Mouse (Mus musculus) limb, embryonic 12.5 days (tissue): Measurements from ENCODE around the gene Cd209a. TPM values are rescaled to one million over a fixed set of nuclear protein-coding genes. Genes with fewer than 3 reads are reported as not detected.

Experiments
- ATAC-seq: fragments of 200-750 bp; cut with Nextera tagmentation; 2 replicates; pipeline ENCODE4 v1.8.0; 2017; ENCODE audit warnings: low read depth, moderate TSS enrichment; ENCODE audit not compliant: insufficient number of reproducible peaks, insufficient read depth, low FRiP score, low TSS enrichment
- H3K27ac ChIP-seq: fragments of 300-500 bp; sonication (generic); 2 replicates; pipeline ENCODE4 v1.5.1; 2016; ENCODE audit warnings: mild to moderate bottlenecking, moderate library complexity
- H3K27me3 ChIP-seq: fragments of 300-500 bp; sonication (generic); 2 replicates; pipeline ENCODE4 v1.6.1; 2016; ENCODE audit warnings: mild to moderate bottlenecking, moderate library complexity
- H3K36me3 ChIP-seq: fragments of 300-500 bp; sonication (generic); 2 replicates; pipeline ENCODE4 v1.6.1; 2016; ENCODE audit warnings: mild to moderate bottlenecking, moderate library complexity
- H3K4me1 ChIP-seq: fragments of 300-500 bp; sonication (generic); replicated peaks from 2 replicates; pipeline ENCODE4 v1.6.1; 2016
- H3K4me2 ChIP-seq: fragments of 300-500 bp; sonication (generic); 2 replicates; pipeline ENCODE4 v1.6.1; 2016; ENCODE audit warnings: mild to moderate bottlenecking, moderate library complexity
- H3K4me3 ChIP-seq: fragments of 300-500 bp; sonication (generic); replicated peaks from 2 replicates; pipeline ENCODE4 v1.5.1; 2016; ENCODE audit warnings: mild to moderate bottlenecking
- H3K9ac ChIP-seq: fragments of 300-500 bp; sonication (generic); replicated peaks from 2 replicates; pipeline ENCODE4 v1.6.1; 2016; ENCODE audit warnings: mild to moderate bottlenecking, moderate library complexity
- H3K9me3 ChIP-seq: fragments of 300-500 bp; sonication (generic); 2 replicates; pipeline ENCODE4 v1.6.1; 2016; ENCODE audit warnings: mild to moderate bottlenecking, moderate library complexity
- WGBS: fragments of 180-500 bp; shearing (Covaris S2); methylation state at CpG from one replicate; pipeline ENCODE4 v1.1.7; 2016; 5-methylcytosine and 5-hydroxymethylcytosine counted together
- microRNA-seq: library from miRNA; unstranded; fragments of <30 nt; microRNA quantifications from one replicate; pipeline ENCODE4, GENCODE M21; 2017
- polyA plus RNA-seq: library from polyadenylated mRNA; unstranded; fragments of >200 nt; fragmentation: Nextera tagmentation; extraction: Ambion mirVana; gene quantifications from 2 replicates; pipeline ENCODE4 v1.2.1, GENCODE M21; 2016

Cd209a gene
- polyA plus RNA-seq, 1 experiment from 2014 or later: not detected

- Histone ChIP-seq H3K9ac (no peak overlapping the region), H3K4me2 (no peak overlapping the region), H3K4me1 (no peaks in the 10 kb centered on the region), H3K27me3 (no peaks in the 10 kb centered on the region), H3K36me3 (no peaks in the 10 kb centered on the region), H3K4me3 (no peak overlapping the region), H3K27ac (no peak overlapping the region), H3K9me3 (no peaks in the 10 kb centered on the region)
- 67% methylated on average over 7 of the region's 7 CpGs for WGBS
- no peak for ATAC-seq
Observed at GRCm38 (mm10) chr8:3707611-3708010, 41.2 kb downstream of the Cd209a start.

- H3K27ac ChIP-seq: no peak overlapping the region
- H3K4me3 ChIP-seq: no peak overlapping the region
- H3K36me3 ChIP-seq: no peaks in the 10 kb centered on the region
- no peak for ATAC-seq
- H3K4me1 ChIP-seq: no peaks in the 10 kb centered on the region
- no peak overlapping the region for H3K4me2 ChIP-seq
- no peaks in the 10 kb centered on the region for H3K27me3 ChIP-seq
- no peaks in the 10 kb centered on the region for H3K9me3 ChIP-seq
- H3K9ac ChIP-seq: no peak overlapping the region
- WGBS: 71% methylated on average over 4 of the region's 4 CpGs
Observed at GRCm38 (mm10) chr8:3705711-3706110, 43.1 kb downstream of the Cd209a start.

DNA sequence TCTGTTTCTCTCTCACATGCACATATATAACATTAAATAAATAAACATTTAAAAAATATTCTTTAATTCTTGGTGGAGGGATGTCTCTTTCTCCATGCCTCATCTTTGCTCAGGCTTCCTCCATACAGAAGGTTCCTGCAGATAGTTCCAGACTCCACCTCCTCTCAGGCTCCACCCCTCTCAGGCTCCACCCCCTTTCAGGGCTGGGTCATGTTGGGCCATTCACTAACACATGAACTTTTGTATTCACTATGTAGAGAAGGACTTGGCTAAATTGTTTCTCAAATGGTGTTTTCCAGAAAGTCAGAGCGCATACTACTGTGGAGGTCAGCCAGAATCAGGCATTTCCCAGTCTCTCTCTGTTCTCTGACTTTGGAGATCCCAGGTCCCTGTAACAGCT lies 47.3 kb downstream of the Cd209a start:
- ATAC-seq: no peak
- no peaks in the 10 kb centered on the region for H3K27me3 ChIP-seq
- no peaks in the 10 kb centered on the region for H3K36me3 ChIP-seq
- no peak overlapping the region for H3K27ac ChIP-seq
- WGBS: 100% methylated on average over 1 of the region's 1 CpGs
- H3K9ac ChIP-seq: no peak overlapping the region
- no peak overlapping the region for H3K4me2 ChIP-seq
- H3K4me3 ChIP-seq: no peak overlapping the region
- no peaks in the 10 kb centered on the region for H3K9me3 ChIP-seq
- no peaks in the 10 kb centered on the region for H3K4me1 ChIP-seq

DNA sequence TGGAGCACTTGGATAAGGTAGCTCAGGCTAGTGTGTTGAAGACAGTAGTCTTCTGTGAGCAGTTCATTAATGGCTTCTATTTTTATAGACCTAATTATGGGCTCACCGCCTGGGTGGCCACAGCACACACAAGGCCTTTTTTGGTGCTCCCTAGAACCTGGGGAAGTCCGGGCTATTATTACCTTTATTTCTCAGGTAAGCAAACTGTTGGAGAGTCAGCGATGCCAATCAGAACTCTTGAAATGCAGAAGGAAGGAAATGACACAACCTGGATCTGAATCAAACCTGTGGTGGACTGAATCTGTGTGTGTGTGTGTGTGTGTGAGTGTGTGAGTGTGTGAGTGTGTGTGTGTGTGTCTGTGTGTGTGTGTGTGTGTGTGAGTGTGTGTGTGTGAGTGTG lies 54.7 kb downstream of the Cd209a start, which contains the start of gene Fcer2a:
Gene Fcer2a (minus strand): TSS at position 55 of the 400 bp plus-strand sequence.
- no peak for ATAC-seq
- no peaks in the 10 kb centered on the region for H3K9me3 ChIP-seq
- 77% methylated on average over 3 of the region's 3 CpGs for WGBS

More for the DNA sequence above, 54.7 kb downstream of the Cd209a start, which contains the start of gene Fcer2a:
- Histone ChIP-seq H3K4me2 (no peak within 1 kb of the TSS), H3K27ac (no peak within 1 kb of the TSS), H3K27me3 (no peaks in the 10 kb centered on the region), H3K36me3 (no peaks in the 10 kb centered on the region), H3K4me1 (no peaks in the 10 kb centered on the region), H3K4me3 (no peak within 1 kb of the TSS), H3K9ac (no peak within 1 kb of the TSS)

Small RNA genes within 50 kb of the gene (microRNA-seq; reads per million reads assigned to microRNA genes)
- not detected for gene Gm24934

Other genes with a start within 250 kb of the Cd209a start
- gene Mcoln1, start 248.5 kb downstream of the Cd209a start, polyA plus RNA-seq: 52.9 and 59.4 TPM in 2 replicates
- 22.9 and 29.5 TPM in 2 replicates for gene Pnpla6, start 233.6 kb downstream of the Cd209a start, polyA plus RNA-seq
- gene C330021F23Rik, start 181.0 kb downstream of the Cd209a start, polyA plus RNA-seq: 0.69 and 0.74 TPM in 2 replicates
- gene Camsap3, start 161.7 kb downstream of the Cd209a start, polyA plus RNA-seq: 7.0 and 8.5 TPM in 2 replicates
- 67.7 and 68.9 TPM in 2 replicates for gene Xab2, start 127.7 kb downstream of the Cd209a start, polyA plus RNA-seq
- 115 and 133 TPM in 2 replicates for gene Pet100, start 127.4 kb downstream of the Cd209a start, polyA plus RNA-seq
- 0.31 and 0.61 TPM in 2 replicates for gene Pcp2, start 123.4 kb downstream of the Cd209a start, polyA plus RNA-seq
- 27.8 and 32.4 TPM in 2 replicates for gene Stxbp2, start 118.0 kb downstream of the Cd209a start, polyA plus RNA-seq
- gene Retn, start 93.2 kb downstream of the Cd209a start, polyA plus RNA-seq: not detected in 2 replicates
- not detected in 2 replicates for gene Mcemp1, start 83.2 kb downstream of the Cd209a start, polyA plus RNA-seq
- 13.9 and 14.0 TPM in 2 replicates for gene Fcor, start 76.6 kb downstream of the Cd209a start, polyA plus RNA-seq
- gene Trappc5, start 72.7 kb downstream of the Cd209a start, polyA plus RNA-seq: 37.6 and 38.2 TPM in 2 replicates
- gene Fcer2a, start 54.8 kb downstream of the Cd209a start, polyA plus RNA-seq: 0.37 TPM in 1 of 2 replicates, not detected in the other
- gene Clec4g, start 28.3 kb downstream of the Cd209a start, polyA plus RNA-seq: not detected in 2 replicates
- not detected in 2 replicates for gene Cd209e, start 105.3 kb upstream of the Cd209a start, polyA plus RNA-seq
- not detected in 2 replicates for gene Cd209d, start 129.6 kb upstream of the Cd209a start, polyA plus RNA-seq
- gene Cd209b, start 177.9 kb upstream of the Cd209a start, polyA plus RNA-seq: not detected in 2 replicates
- 0.13 and 0.26 TPM in 2 replicates for gene Cd209c, start 205.8 kb upstream of the Cd209a start, polyA plus RNA-seq